Mouse (Mus musculus): ENCODE data around the gene Tob2. TPM values are rescaled to one million over a fixed set of nuclear protein-coding genes. Genes with fewer than 3 reads are reported as not detected.

The Tob2 gene
- polyA plus RNA-seq, 1 experiment: 36.9 TPM

GRCm38 (mm10) chr15:81800391-81800790 is 58.2 kb downstream of the Tob2 start:
- 63% methylated on average over 3 of the region's 3 CpGs for WGBS
- Histone ChIP-seq H3K4me3 (replicated peaks; ENCODE audit: insufficient read depth, low read depth, low read length) (no peak overlapping the region), H3K4me1 (ENCODE audit: control insufficient read depth, insufficient read depth, low read length) (peaks cover 23% of the 10 kb centered on the region), H3K27ac (ENCODE audit: insufficient read depth, low read length) (no peak overlapping the region), H3K27me3 (ENCODE audit: control insufficient read depth, insufficient read depth, low read length) (no peaks in the 10 kb centered on the region)
- TF ChIP-seq POLR2A (IDR thresholded peaks at IDR 0.05; ENCODE audit: borderline replicate concordance, insufficient read depth, low read length): no peak
- no peak for TF ChIP-seq CTCF (IDR thresholded peaks at IDR 0.05; ENCODE audit: borderline replicate concordance, insufficient read depth, low read depth, low read length)
- no peak for DNase-seq

GRCm38 (mm10) chr15:81798421-81798820 is 60.2 kb downstream of the Tob2 start:
- TF ChIP-seq CTCF (IDR thresholded peaks at IDR 0.05; ENCODE audit: borderline replicate concordance, insufficient read depth, low read depth, low read length) (no peak), POLR2A (IDR thresholded peaks at IDR 0.05; ENCODE audit: borderline replicate concordance, insufficient read depth, low read length) (no peak)
- H3K27ac ChIP-seq (ENCODE audit: insufficient read depth, low read length): 0 out of 2 replicates have a peak overlapping the region, but pooled peaks have one; percentile 26
- no peak for DNase-seq
- WGBS: 19% methylated on average over 4 of the region's 4 CpGs
- peaks cover 16% of the 10 kb centered on the region for H3K4me1 ChIP-seq (ENCODE audit: control insufficient read depth, insufficient read depth, low read length)
- no peak overlapping the region for H3K4me3 ChIP-seq (replicated peaks; ENCODE audit: insufficient read depth, low read depth, low read length)
- no peaks in the 10 kb centered on the region for H3K27me3 ChIP-seq (ENCODE audit: control insufficient read depth, insufficient read depth, low read length)

Other genes starting within 250 kb of the Tob2 start
- 28.0 and 28.9 TPM in 2 replicates for gene L3mbtl2, start 194.9 kb downstream of the Tob2 start, polyA plus RNA-seq (2012; rRNA removed)
- gene Chadl, start 161.5 kb downstream of the Tob2 start, polyA plus RNA-seq (2012; rRNA removed): 16.6 and 17.4 TPM in 2 replicates
- 67.0 and 72.1 TPM in 2 replicates for gene Zc3h7b, start 113.7 kb downstream of the Tob2 start, polyA plus RNA-seq (2012; rRNA removed)
- gene Rangap1, start 113.3 kb downstream of the Tob2 start, polyA plus RNA-seq (2012; rRNA removed): 102 and 113 TPM in 2 replicates
- 279 and 288 TPM in 2 replicates for gene Tef, start 56.4 kb downstream of the Tob2 start, polyA plus RNA-seq (2012; rRNA removed)
- 62.4 and 67.3 TPM in 2 replicates for gene Phf5a, start 13.1 kb upstream of the Tob2 start, polyA plus RNA-seq (2012; rRNA removed)
- 621 and 638 TPM in 2 replicates for gene Aco2, start 13.5 kb upstream of the Tob2 start, polyA plus RNA-seq (2012; rRNA removed)
- 50.4 and 51.2 TPM in 2 replicates for gene Polr3h, start 67.4 kb upstream of the Tob2 start, polyA plus RNA-seq (2012; rRNA removed)
- 258 and 264 TPM in 2 replicates for gene Csdc2, start 78.0 kb upstream of the Tob2 start, polyA plus RNA-seq (2012; rRNA removed)
- 249 and 289 TPM in 2 replicates for gene Pmm1, start 102.1 kb upstream of the Tob2 start, polyA plus RNA-seq (2012; rRNA removed)
- not detected in 2 replicates for gene 1700029P11Rik, start 121.7 kb upstream of the Tob2 start, polyA plus RNA-seq (2012; rRNA removed)
- 35.9 and 37.9 TPM in 2 replicates for gene Xrcc6, start 129.0 kb upstream of the Tob2 start, polyA plus RNA-seq (2012; rRNA removed)
- gene Desi1, start 175.1 kb upstream of the Tob2 start, polyA plus RNA-seq (2012; rRNA removed): 142 and 156 TPM in 2 replicates
- gene Snu13, start 188.8 kb upstream of the Tob2 start, polyA plus RNA-seq (2012; rRNA removed): 114 and 124 TPM in 2 replicates
- not detected in 2 replicates for gene 4930407I10Rik, start 200.4 kb upstream of the Tob2 start, polyA plus RNA-seq (2012; rRNA removed)
- 0.06 and 0.13 TPM in 2 replicates for gene Mei1, start 211.2 kb upstream of the Tob2 start, polyA plus RNA-seq (2012; rRNA removed)

Measured in cerebellum, adult 2 months (tissue).